Mouse (Mus musculus): Measurements from ENCODE around the gene Zfp219. TPM values are rescaled to one million over a fixed set of nuclear protein-coding genes. Genes with fewer than 3 reads are reported as not detected.

Zfp219 gene
- total RNA-seq, 2 experiments from 2014 or later = 32.0 to 33.6 TPM

DNA sequence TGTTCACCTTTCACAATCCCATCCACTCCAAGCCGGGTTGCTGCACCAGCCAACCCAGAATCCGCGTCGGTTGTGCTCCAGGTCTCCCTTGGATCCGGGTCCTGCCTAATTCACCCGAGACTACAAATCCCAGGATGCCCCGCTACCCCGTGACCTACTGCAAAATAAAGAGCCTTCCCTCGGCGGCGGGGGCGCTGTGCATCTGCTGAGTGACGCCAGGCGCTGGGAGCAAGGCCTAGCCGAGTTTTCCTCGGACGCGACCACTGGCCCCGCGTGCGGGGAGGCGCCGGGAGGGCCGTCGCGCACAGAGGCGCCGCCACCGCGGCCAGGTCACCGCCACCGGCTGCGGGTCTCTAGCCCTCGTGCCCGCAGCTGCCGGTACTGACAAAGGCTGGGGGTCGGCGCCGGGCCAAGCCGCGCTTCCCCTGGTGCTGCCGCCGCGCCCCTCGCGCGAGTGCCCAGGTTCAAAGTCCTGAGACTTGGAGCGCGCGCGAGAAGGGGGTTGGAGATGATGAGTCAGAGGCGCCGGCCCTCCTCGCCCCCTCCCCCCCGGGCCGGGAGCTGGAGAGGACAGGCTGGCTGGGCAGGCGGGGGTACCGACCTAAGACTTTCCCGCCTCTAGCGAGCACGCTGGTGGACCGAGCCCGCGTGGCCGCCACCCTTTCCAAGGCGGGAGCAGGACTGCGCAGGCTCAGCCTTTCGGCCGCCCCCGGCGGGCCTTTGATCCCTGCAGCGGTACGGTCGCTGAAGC lies 768 bp downstream of the Zfp219 start:
- intact Hi-C loops (cut with DNase I) = loop anchor here (5.0 kb wide), 1 partner anchor 83 kb away; the partner anchor contains the start of gene Hnrnpc

DNA sequence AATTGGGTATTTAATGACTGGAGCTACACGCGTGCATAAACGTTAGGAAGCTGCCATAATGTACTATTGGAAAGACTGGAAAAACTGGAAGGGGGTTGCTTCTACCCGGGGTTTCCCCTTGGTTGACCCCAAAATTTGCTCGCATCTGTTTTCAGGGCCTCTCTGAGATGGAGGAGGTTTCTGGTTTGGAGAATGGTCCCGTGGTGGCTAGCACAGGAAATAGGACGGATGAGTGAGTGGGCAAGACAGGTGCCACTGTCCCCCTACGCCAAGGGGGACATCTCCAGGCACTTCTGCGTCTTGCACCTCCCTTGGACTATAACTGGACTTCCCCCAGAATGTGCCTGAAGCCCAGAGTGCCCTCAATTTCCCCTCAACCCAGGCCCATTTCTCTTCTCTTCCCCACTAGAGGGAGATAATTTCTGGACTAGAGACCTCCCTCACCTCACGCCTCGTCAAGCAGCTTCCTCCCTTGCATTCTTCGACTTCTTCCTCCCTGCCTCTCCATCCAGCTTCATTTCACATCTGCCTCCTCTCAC lies 1.4 kb downstream of the Zfp219 start:
- intact Hi-C loops (cut with DNase I) = no loop called here
- no peak for DNase-seq

More for the DNA sequence above, 768 bp downstream of the Zfp219 start:
- DNase-seq = peak; percentile 96

- intact Hi-C loops (cut with DNase I) = no loop called here
Observed at GRCm38 (mm10) chr14:52018248-52019050, 2.1 kb downstream of the Zfp219 start.

DNA sequence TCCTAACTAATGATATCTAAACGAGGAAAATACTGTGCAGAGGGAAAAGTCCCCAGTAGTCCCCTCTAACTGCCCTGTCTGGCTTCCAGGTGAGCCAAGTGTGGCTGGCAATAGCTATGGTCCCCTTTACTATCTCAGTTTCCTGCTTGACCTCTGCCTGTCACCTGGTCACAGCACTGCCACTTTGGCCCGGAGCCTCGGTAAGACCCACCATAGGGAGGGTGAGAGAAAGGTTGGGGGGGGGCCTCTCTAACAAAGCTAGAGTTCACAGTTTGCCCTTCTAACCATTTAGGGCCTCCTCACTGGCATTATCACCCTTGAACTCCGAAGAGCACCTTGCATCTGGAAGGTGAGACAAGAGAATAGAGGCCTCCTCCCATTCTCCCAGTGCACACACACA lies 2.9 kb downstream of the Zfp219 start:
- intact Hi-C loops (cut with DNase I) = no loop called here

More at GRCm38 (mm10) chr14:52018248-52019050, 2.1 kb downstream of the Zfp219 start:
- DNase-seq = no peak

GRCm38 (mm10) chr14:52016625-52017405 lies 3.7 kb downstream of the Zfp219 start:
- intact Hi-C loops (cut with DNase I) = no loop called here
- no peak for DNase-seq

More for the DNA sequence above, 2.9 kb downstream of the Zfp219 start:
- no peak for DNase-seq

DNA sequence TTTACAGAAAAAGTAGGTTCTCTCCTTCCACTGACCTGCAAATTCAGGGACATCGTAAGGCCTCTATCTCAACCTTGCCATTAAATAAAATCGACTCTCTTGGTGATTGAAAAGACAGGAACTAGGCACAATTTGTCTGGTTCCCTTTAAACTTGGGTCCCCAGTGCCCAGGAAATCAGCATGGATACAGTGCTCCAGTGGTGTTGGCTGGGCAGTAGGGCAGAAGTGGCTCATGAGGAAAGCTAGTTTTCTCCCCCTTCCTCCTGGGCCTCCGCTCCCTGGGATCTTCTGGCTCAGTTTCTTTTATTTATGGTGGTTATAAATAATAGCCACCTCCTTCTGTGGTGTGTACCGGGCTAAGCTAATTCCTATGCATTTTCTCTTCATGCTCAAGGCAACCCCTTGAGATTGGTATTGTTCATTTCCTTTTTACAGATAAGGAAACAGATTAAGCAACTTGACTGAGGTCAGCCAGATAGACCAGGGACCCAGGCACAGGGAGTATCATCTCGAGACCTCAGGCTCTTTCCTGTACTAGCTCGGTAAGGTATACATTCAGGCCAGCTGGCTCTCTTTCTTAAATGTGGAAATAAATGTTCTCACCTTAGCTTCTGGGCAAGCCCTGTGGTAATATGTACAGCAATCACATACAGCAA lies 5.0 kb downstream of the Zfp219 start, which contains the start of gene Tmem253:
TSS of gene Tmem253 (plus strand) at position 214 of the 656 bp plus-strand sequence.
- intact Hi-C loops (cut with DNase I) = no loop called here
- DNase-seq = no peak

GRCm38 (mm10) chr14:52014761-52015311 lies 5.7 kb downstream of the Zfp219 start:
- intact Hi-C loops (cut with DNase I) = no loop called here
- DNase-seq = peak; percentile 63 to 65

GRCm38 (mm10) chr14:52014271-52014760 lies 6.2 kb downstream of the Zfp219 start:
- intact Hi-C loops (cut with DNase I) = no loop called here
- no peak for DNase-seq

DNA sequence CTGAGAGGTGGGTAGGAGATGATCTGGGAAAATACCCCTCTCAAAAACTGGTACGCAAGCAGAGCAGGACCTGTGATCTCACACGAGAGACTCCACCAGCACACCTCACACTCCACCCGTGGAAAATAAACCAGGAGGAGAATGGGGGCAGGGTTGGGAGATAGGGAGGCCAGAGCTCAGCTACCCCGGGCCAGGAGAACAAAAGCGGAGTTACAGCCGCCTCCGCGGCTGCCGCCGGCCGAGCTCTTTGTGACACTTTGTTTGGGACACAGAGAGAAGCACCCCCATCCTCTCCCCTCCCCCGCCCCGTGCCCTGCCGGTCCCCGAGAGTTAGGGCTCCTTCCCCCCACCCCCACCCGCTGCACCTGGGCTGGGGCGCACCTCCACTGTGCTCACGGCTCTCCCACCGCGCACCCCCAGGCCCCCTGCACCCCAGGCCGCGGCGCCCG lies 6.7 kb downstream of the Zfp219 start:
- DNase-seq = peak; percentile 43 to 59
- intact Hi-C loops (cut with DNase I) = no loop called here

GRCm38 (mm10) chr14:52013021-52013610 lies 7.4 kb downstream of the Zfp219 start:
- DNase-seq = no peak
- intact Hi-C loops (cut with DNase I) = no loop called here

DNA sequence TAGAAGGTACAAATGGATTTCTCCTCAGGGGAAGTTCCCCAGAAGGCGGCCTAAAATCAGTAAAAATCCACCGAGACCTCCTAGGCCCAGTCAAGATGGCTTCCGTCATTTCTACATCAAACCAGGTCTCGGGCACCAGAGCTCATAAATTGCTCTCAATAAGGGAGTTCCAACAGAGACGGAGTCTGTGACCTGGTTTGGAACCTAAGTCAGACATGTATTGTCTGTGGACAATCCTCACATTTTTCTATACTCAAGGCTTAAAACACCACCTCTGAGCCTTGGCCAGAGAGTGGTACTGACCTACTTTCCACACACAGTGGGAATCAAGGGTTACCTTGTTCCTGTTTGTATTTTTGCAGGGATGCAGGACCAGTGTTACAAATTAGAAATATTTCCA lies 8.0 kb downstream of the Zfp219 start:
- intact Hi-C loops (cut with DNase I) = no loop called here
- DNase-seq = no peak

DNA sequence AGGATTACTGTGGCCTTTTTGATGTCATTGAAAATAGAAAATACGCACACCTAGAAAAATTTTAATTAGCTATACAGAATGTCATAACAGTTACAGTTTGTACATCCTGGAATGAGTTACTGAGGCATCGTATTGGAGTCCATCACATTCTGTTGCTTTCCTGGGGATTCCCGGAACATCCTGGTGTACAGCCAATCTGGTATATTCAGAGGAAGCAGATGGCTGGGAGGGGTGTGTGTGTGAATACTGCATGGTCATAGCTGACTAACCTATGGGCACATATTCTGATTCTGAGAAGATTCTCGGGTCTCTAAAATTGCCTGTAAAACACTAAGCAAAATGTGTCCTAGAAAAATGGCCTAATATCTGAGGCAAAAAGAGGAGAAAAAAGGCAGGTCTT lies 8.4 kb downstream of the Zfp219 start:
- no peak for DNase-seq
- intact Hi-C loops (cut with DNase I) = no loop called here

GRCm38 (mm10) chr14:52011683-52012082 lies 8.8 kb downstream of the Zfp219 start:
- intact Hi-C loops (cut with DNase I) = no loop called here

GRCm38 (mm10) chr14:52010446-52011111 lies 10.0 kb downstream of the Zfp219 start:
- no peak for DNase-seq
- intact Hi-C loops (cut with DNase I) = no loop called here

More at GRCm38 (mm10) chr14:52011683-52012082, 8.8 kb downstream of the Zfp219 start:
- no peak for DNase-seq

GRCm38 (mm10) chr14:52009841-52010240 lies 10.7 kb downstream of the Zfp219 start:
- intact Hi-C loops (cut with DNase I) = no loop called here
- DNase-seq = no peak

- intact Hi-C loops (cut with DNase I) = no loop called here
- no peak for DNase-seq
Observed at GRCm38 (mm10) chr14:52009361-52009760, 11.2 kb downstream of the Zfp219 start.

GRCm38 (mm10) chr14:52008321-52009203 lies 12.0 kb downstream of the Zfp219 start:
- DNase-seq = peak; percentile 92 to 96
- intact Hi-C loops (cut with DNase I) = loop anchor here (1.0 kb wide), 1 partner anchor 106 kb away; no protein-coding TSS in a partner anchor

All from heart, postnatal 14 days (tissue).